Mouse (Mus musculus) erythroblast, embryonic 14.5 days (primary cell): ENCODE results near the gene Aifm2.

Experiments used
- GATA1 ChIP-seq: IDR thresholded peaks from 2 replicates; pipeline ENCODE4 v1.6.1; 2012; ENCODE audit warnings: low read length, inconsistent platforms, mixed read lengths
- TAL1 ChIP-seq: IDR thresholded peaks from 3 replicates; pipeline ENCODE4 v1.6.1; 2012; ENCODE audit warnings: low read length, inconsistent platforms, mixed read lengths

GRCm38 (mm10) chr10:61717406-61718296 is 2.6 kb downstream of the Aifm2 start:
- TF ChIP-seq GATA1 = no peak
- TF ChIP-seq TAL1 = no peak
